Mouse (Mus musculus) liver, adult 2 months (tissue): Measurements from ENCODE around the gene Mup2. TPM values are rescaled to one million over a fixed set of nuclear protein-coding genes. Genes with fewer than 3 reads are reported as not detected.
"Not testable (repeated sequence)": the region's sequence is repeated elsewhere in the genome, so short reads cannot be mapped to it uniquely, and the experiment has no call there.

Experiments used
- DNase-seq: peaks from one replicate; pipeline ENCODE4 v3.0.0-alpha.2; 2011; ENCODE audit warnings: low read depth, low spot score; ENCODE audit errors: extremely low read depth
- H3K27ac ChIP-seq: fragments of 200-500 bp; replicated peaks from 2 replicates; pipeline ENCODE4 v1.5.1; 2012; ENCODE audit warnings: low read depth, mild to moderate bottlenecking, control low read depth, inconsistent platforms, low read length; ENCODE audit not compliant: insufficient read depth
- H3K27me3 ChIP-seq: fragments of 200-500 bp; 2 replicates; pipeline ENCODE4 v1.6.1; 2012; ENCODE audit warnings: mild to moderate bottlenecking, moderate library complexity, low read length, inconsistent platforms; ENCODE audit not compliant: control insufficient read depth, insufficient read depth
- H3K36me3 ChIP-seq: fragments of 200-500 bp; 2 replicates; pipeline ENCODE4 v1.6.1; 2012; ENCODE audit warnings: low read length, inconsistent platforms; ENCODE audit not compliant: control insufficient read depth, insufficient read depth
- H3K4me1 ChIP-seq: fragments of 200-500 bp; 2 replicates; pipeline ENCODE4 v1.6.1; 2011; ENCODE audit warnings: low read length; ENCODE audit not compliant: control insufficient read depth, insufficient read depth
- H3K4me3 ChIP-seq: fragments of 200-500 bp; 2 replicates; pipeline ENCODE4 v1.5.1; 2011; ENCODE audit warnings: low read depth, mild to moderate bottlenecking, control low read depth, low read length, moderate library complexity; ENCODE audit not compliant: insufficient read depth
- H3K79me2 ChIP-seq: fragments of 200-500 bp; 2 replicates; pipeline ENCODE4 v1.6.1; 2012; ENCODE audit warnings: inconsistent platforms, mild to moderate bottlenecking, low read length, moderate library complexity; ENCODE audit not compliant: control insufficient read depth, insufficient read depth
- H3K9ac ChIP-seq: fragments of 200-500 bp; 2 replicates; pipeline ENCODE4 v1.6.1; 2012; ENCODE audit warnings: low read depth, mild to moderate bottlenecking, control low read depth, inconsistent platforms, low read length
- polyA plus RNA-seq: library from polyadenylated mRNA; depleted of rRNA; stranded (reverse); fragments of >200 nt; gene quantifications from 2 replicates; pipeline ENCODE4 v1.2.3, GENCODE M21; 2012; rRNA removed
- total RNA-seq: library from RNA; depleted of rRNA; stranded (reverse); fragments of >200 nt; gene quantifications from 2 replicates; pipeline ENCODE4 v1.2.3, GENCODE M21; 2014; rRNA removed

The Mup2 gene
- total RNA-seq (6.2 and 24.5 TPM in 2 replicates), polyA plus RNA-seq (2.6 and 11.4 TPM in 2 replicates)

- not testable (repeated sequence) for H3K79me2 ChIP-seq, H3K36me3 ChIP-seq, H3K4me1 ChIP-seq, H3K27me3 ChIP-seq, DNase-seq
- peak within 1 kb of the TSS; percentile 73 for H3K27ac ChIP-seq
- H3K4me3 ChIP-seq: peak within 1 kb of the TSS; percentile 27; the same call in 1 of the 2 replicates
- H3K9ac ChIP-seq: 0 out of 2 replicates have a peak within 1 kb of the TSS, but pooled peaks have one; percentile 51
These were observed at the start of gene Mup2 for GRCm38 (mm10) chr4:60154189-60154588. Gene Mup2, minus strand, starts transcription at chr4:60154289.

Other genes starting within 250 kb of the Mup2 start
- not detected in 2 replicates for gene Slc46a2, start 239.2 kb downstream of the Mup2 start, total RNA-seq
- gene Slc46a2, start 239.2 kb downstream of the Mup2 start, polyA plus RNA-seq: not detected in 2 replicates
- not detected in 2 replicates for gene Mup4, start 193.6 kb downstream of the Mup2 start, total RNA-seq
- gene Mup4, start 193.6 kb downstream of the Mup2 start, polyA plus RNA-seq: not detected in 2 replicates
- 0.18 TPM in 1 of 2 replicates, not detected in the other for gene Mup6, start 190.0 kb downstream of the Mup2 start, total RNA-seq
- not detected in 2 replicates for gene Mup6, start 190.0 kb downstream of the Mup2 start, polyA plus RNA-seq
- 2.5 and 19.0 TPM in 2 replicates for gene Mup7, start 83.8 kb downstream of the Mup2 start, total RNA-seq
- gene Mup7, start 83.8 kb downstream of the Mup2 start, polyA plus RNA-seq: 3.2 and 4.4 TPM in 2 replicates
- gene Mup8, start 68.3 kb upstream of the Mup2 start, total RNA-seq: 0.34 TPM in 1 of 2 replicates, not detected in the other
- gene Mup8, start 68.3 kb upstream of the Mup2 start, polyA plus RNA-seq: 0.59 TPM in 1 of 2 replicates, not detected in the other